Mouse (Mus musculus) kidney, adult 2 months (tissue): ENCODE results near the gene Ralgapa2.

ENCODE experiments used
- CTCF ChIP-seq: fragments of 200-500 bp; conservative IDR thresholded peaks from 2 replicates; pipeline ENCODE4 v1.5.1; 2011; ENCODE audit warnings: low read depth, mild to moderate bottlenecking, control low read depth, low read length, moderate library complexity, mixed read lengths; ENCODE audit not compliant: insufficient read depth, insufficient read length
- POLR2A ChIP-seq: fragments of 200-500 bp; IDR thresholded peaks from one replicate; pipeline ENCODE4 v1.6.1; 2011; ENCODE audit warnings: low read depth, low read length, control low read depth

GRCm38 (mm10) chr2:146244049-146244448 lies 268.1 kb downstream of the Ralgapa2 start:
- TF ChIP-seq CTCF (no peak), POLR2A (no peak)
